Mouse (Mus musculus): ENCODE measurements at regions not wholly inside any gene's neighbourhood (a gene's known extent, or its start where the extent isn't known, plus 50 kb on each side); places are given as distances from the start of the nearest gene placed in this dataset.

DNA sequence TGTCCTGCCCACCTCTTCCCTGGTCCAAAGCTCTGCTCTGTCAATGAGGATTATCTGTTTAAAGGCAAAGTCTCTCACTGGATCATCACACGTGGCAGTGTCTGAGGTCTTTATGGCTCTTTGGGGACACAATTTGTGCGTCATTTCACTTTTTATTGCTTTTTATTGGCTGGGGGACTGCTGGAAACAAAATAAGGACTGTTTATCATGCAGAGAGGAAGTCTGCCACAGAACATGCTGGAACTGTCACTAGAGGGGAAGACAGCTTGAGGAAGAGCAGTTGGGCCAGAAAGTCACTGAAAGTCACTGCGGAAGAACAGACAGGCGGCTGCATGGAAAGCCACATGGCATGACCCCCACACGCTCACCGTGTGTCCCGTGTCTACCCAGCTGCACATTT, 180.1 kb upstream of the Ajap1 start:
- no peak for TF ChIP-seq CTCF (IDR thresholded peaks at IDR 0.05; ENCODE audit: control insufficient read depth, insufficient read depth, low read length)
- no peak for TF ChIP-seq POLR2A (IDR thresholded peaks at IDR 0.05; ENCODE audit: borderline replicate concordance, control insufficient read depth, low read depth, low read length)

Data from bone marrow, adult 2 months (tissue).